Mouse (Mus musculus) CH12.LX (cell line): ENCODE measurements around the gene Ppp1r7. TPM values are rescaled to one million over a fixed set of nuclear protein-coding genes. Genes with fewer than 3 reads are reported as not detected.

Source experiments
- DNase-seq: peaks from one replicate; pipeline ENCODE4 v3.0.0-alpha.2; 2013; ENCODE audit errors: extremely low read depth
- H3K27ac ChIP-seq: 2 replicates; pipeline ENCODE4 v1.5.1; 2012; ENCODE audit warnings: low read depth, mild to moderate bottlenecking, control low read depth, moderate library complexity; ENCODE audit not compliant: insufficient read depth
- H3K27me3 ChIP-seq: replicated peaks from 2 replicates; pipeline ENCODE3; 2012; ENCODE audit warnings: inconsistent platforms
- H3K36me3 ChIP-seq, 2 experiments: replicated peaks in 1 of 2; 2 replicates each; pipeline versions ENCODE3 to v1.6.1; 2012; ENCODE audit warnings: inconsistent platforms in 1 of 2, low read length in 1 of 2, mild to moderate bottlenecking in 1 of 2, mixed read lengths in 1 of 2, moderate library complexity in 1 of 2; ENCODE audit not compliant: control insufficient read depth in 1 of 2, insufficient read depth in 1 of 2
- H3K4me1 ChIP-seq, 2 experiments: 2 replicates each; pipeline ENCODE4 v1.6.1; 2012; ENCODE audit warnings: inconsistent platforms in 1 of 2, moderate library complexity in 1 of 2; ENCODE audit not compliant: insufficient read depth in 2 of 2, control insufficient read depth in 1 of 2
- H3K4me2 ChIP-seq: 2 replicates; pipeline ENCODE4 v1.6.1; 2012; ENCODE audit warnings: low read depth, mild to moderate bottlenecking, control low read depth; ENCODE audit not compliant: poor library complexity, insufficient read depth, severe bottlenecking
- H3K4me3 ChIP-seq, 3 experiments: fragments of 150-350 bp in 1 of 3; sonication (generic) in 1 of 3; replicated peaks in 1 of 3; 2 replicates each; pipeline versions ENCODE3 to v1.5.1; 2011 to 2012; ENCODE audit warnings: low read depth in 2 of 3, low read length in 2 of 3, mild to moderate bottlenecking in 2 of 3, moderate library complexity in 2 of 3, control low read depth in 1 of 3, improper control_type of control experiment in 1 of 3, inconsistent platforms in 1 of 3, mixed read lengths in 1 of 3; ENCODE audit not compliant: poor library complexity in 1 of 3
- H3K79me2 ChIP-seq: replicated peaks from 2 replicates; pipeline ENCODE4 v1.6.1; 2012; ENCODE audit warnings: mild to moderate bottlenecking, moderate library complexity; ENCODE audit not compliant: control insufficient read depth, poor library complexity, insufficient read depth, severe bottlenecking; ENCODE audit errors: extremely low read depth
- H3K9ac ChIP-seq: 2 replicates; pipeline ENCODE4 v1.6.1; 2012; ENCODE audit warnings: low read depth, mild to moderate bottlenecking, control low read depth, moderate library complexity; ENCODE audit not compliant: insufficient read depth
- H3K9me3 ChIP-seq: replicated peaks from 2 replicates; pipeline ENCODE3; 2012; ENCODE audit warnings: low read length, inconsistent platforms, mixed read lengths
- CHD1 ChIP-seq: IDR thresholded peaks from 2 replicates; pipeline ENCODE4 v1.6.1; 2012; ENCODE audit warnings: low read depth, low read length, improper control_type of control experiment, inconsistent platforms
- CHD2 ChIP-seq: IDR thresholded peaks from 2 replicates; pipeline ENCODE4 v1.6.1; 2011; ENCODE audit warnings: low read length, improper control_type of control experiment
- ELF1 ChIP-seq: IDR thresholded peaks from 2 replicates; pipeline ENCODE4 v1.6.1; 2014; ENCODE audit warnings: low read depth, mild to moderate bottlenecking, inconsistent platforms, low read length, improper control_type of control experiment
- EP300 ChIP-seq: IDR thresholded peaks from 2 replicates; pipeline ENCODE4 v1.6.1; 2011; ENCODE audit warnings: low read length, improper control_type of control experiment
- JUN ChIP-seq: IDR thresholded peaks from 2 replicates; pipeline ENCODE4 v1.6.1; 2011; ENCODE audit warnings: low read depth, mild to moderate bottlenecking, low read length, improper control_type of control experiment, moderate library complexity; ENCODE audit not compliant: insufficient read depth
- MEF2A ChIP-seq: IDR thresholded peaks from 2 replicates; pipeline ENCODE4 v1.6.1; 2014; ENCODE audit warnings: low read depth, mild to moderate bottlenecking, inconsistent platforms, low read length, improper control_type of control experiment, borderline replicate concordance
- MXI1 ChIP-seq: IDR thresholded peaks from 2 replicates; pipeline ENCODE4 v1.6.1; 2011; ENCODE audit warnings: mild to moderate bottlenecking, low read depth, low read length, improper control_type of control experiment
- MYC ChIP-seq: IDR thresholded peaks from 2 replicates; pipeline ENCODE4 v1.6.1; 2011; ENCODE audit warnings: low read depth, mild to moderate bottlenecking, improper control_type of control experiment, low read length
- NELFE ChIP-seq: IDR thresholded peaks from 2 replicates; pipeline ENCODE4 v1.6.1; 2011; ENCODE audit warnings: low read depth, low read length, improper control_type of control experiment
- NRF1 ChIP-seq: IDR thresholded peaks from 2 replicates; pipeline ENCODE4 v1.6.1; 2014; ENCODE audit warnings: low read depth, mild to moderate bottlenecking, inconsistent platforms, low read length, improper control_type of control experiment, moderate library complexity
- POLR2AphosphoS2 ChIP-seq: IDR thresholded peaks from 2 replicates; pipeline ENCODE4 v1.6.1; 2011; ENCODE audit warnings: low read depth, low read length, improper control_type of control experiment
- RCOR1 ChIP-seq: conservative IDR thresholded peaks from 2 replicates; pipeline ENCODE4 v1.6.1; 2012; ENCODE audit warnings: low read depth, mild to moderate bottlenecking, inconsistent platforms, low read length, improper control_type of control experiment
- SIN3A ChIP-seq: IDR thresholded peaks from 2 replicates; pipeline ENCODE4 v1.6.1; 2012; ENCODE audit warnings: low read length, improper control_type of control experiment, inconsistent platforms
- TCF12 ChIP-seq: IDR thresholded peaks from 2 replicates; pipeline ENCODE4 v1.6.1; 2014; ENCODE audit warnings: low read depth, mild to moderate bottlenecking, inconsistent platforms, low read length, improper control_type of control experiment
- USF1 ChIP-seq: IDR thresholded peaks from 2 replicates; pipeline ENCODE4 v1.6.1; 2014; ENCODE audit warnings: low read depth, mild to moderate bottlenecking, inconsistent platforms, low read length, improper control_type of control experiment
- ZC3H11A ChIP-seq: IDR thresholded peaks from 2 replicates; pipeline ENCODE4 v1.6.1; 2012; ENCODE audit warnings: low read depth, mild to moderate bottlenecking, inconsistent platforms, low read length, improper control_type of control experiment
- ZNF384 ChIP-seq: IDR thresholded peaks from 2 replicates; pipeline ENCODE4 v1.6.1; 2012; ENCODE audit warnings: low read depth, low read length, improper control_type of control experiment, inconsistent platforms
- dilution Hi-C: fragments of 300-500 bp; cut with MboI; formaldehyde crosslinking; loops from 2 replicates; pipeline ENCODE4 v1.14.3; 2020; ENCODE audit warnings: low sequenced_read_pairs; ENCODE audit not compliant: extremely low pct_unique_long_range_greater_than_20kb, extremely low pct_ligation_motif_present
- in situ Hi-C: fragments of 300-500 bp; cut with MboI; formaldehyde crosslinking; loops from 3 replicates; pipeline ENCODE4 v1.14.3; 2019; ENCODE audit warnings: low sequenced_read_pairs, low pct_ligation_motif_present, low pct_unique_long_range_greater_than_20kb, mixed read lengths
- polyA plus RNA-seq: library from polyadenylated mRNA; unstranded; fragments of >175 nt; gene quantifications from 2 replicates; pipeline ENCODE4 v1.2.1, GENCODE M21; 2012; ENCODE audit warnings: low read depth; ENCODE audit not compliant: insufficient read length
- total RNA-seq, 2 experiments: library from RNA; depleted of rRNA; stranded (reverse); fragments of 300-350 nt in 1 of 2; fragments of >200 nt in 1 of 2; gene quantifications; 2 replicates each; pipeline ENCODE4 v1.2.3; 2012 to 2014

Ppp1r7 gene
- total and polyA plus RNA-seq, 3 experiments = 13.6 to 62.6 (median 17.3) TPM

DNA sequence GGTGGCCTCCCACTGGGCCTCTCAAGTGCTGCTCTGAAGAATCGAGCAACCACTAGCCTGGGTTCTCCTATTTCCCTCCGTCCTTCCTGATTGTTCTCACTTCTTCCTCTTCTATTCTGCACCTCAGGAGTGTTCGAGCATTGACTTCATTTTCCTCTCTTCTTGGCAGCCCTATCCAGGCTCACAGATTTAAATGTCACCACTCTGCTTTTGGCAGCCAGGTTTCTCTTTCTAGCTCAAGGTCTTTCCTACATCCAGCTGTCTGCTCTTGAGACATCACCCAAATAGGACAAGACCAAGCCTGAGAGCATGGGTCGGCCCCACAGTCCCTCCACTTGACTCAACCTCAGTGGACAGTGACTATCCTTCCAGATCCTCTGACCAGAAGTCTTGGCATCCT, 20.0 kb downstream of the Ppp1r7 start:
- Histone ChIP-seq H3K79me2 (no peaks in the 10 kb centered on the region), H3K4me2 (no peak overlapping the region), H3K27me3 (no peaks in the 10 kb centered on the region), H3K4me3 (no peak overlapping the region), H3K36me3 (peaks cover 64 to 92% of the 10 kb centered on the region in 2 experiments), H3K4me1 (peaks cover 0 to 5% of the 10 kb centered on the region in 2 experiments; a peak in 1 of 4 replicates), H3K9me3 (no peaks in the 10 kb centered on the region), H3K9ac (no peak overlapping the region), H3K27ac (no peak overlapping the region)
- no peak for DNase-seq
- in situ Hi-C loops (no loop called here), dilution Hi-C loops (no loop called here)
- TF ChIP-seq NRF1 = no peak

DNA sequence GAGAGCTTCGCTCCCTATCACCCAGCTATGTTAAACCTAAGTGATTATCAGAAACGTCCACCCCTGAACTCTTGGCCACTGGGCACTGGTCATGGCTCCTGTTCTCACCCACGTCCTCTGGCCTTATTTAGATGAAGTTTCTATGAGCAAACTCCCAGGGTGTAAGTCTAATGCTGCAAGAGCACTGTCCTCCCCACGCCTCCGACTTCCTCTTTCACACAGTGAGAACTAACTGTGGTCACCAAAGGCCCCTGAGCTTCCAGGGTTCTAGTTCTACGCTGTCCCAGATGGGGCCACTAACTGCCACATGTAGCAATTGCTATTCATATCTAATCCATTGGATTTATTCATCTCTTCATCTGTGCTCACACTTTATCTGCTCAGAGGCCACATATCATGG, 23.0 kb downstream of the Ppp1r7 start:
- H3K4me2 ChIP-seq = no peak overlapping the region
- H3K36me3 ChIP-seq = peaks cover 46 to 89% of the 10 kb centered on the region in 2 experiments
- DNase-seq = no peak
- H3K9me3 ChIP-seq = no peaks in the 10 kb centered on the region
- H3K4me1 ChIP-seq = peaks cover 0 to 5% of the 10 kb centered on the region in 2 experiments; a peak in 1 of 4 replicates
- TF ChIP-seq SIN3A (no peak), RCOR1 (no peak), MEF2A (no peak), MXI1 (no peak), TCF12 (no peak), CHD2 (no peak), ZC3H11A (no peak), ELF1 (no peak), USF1 (no peak), POLR2AphosphoS2 (no peak), ZNF384 (no peak), CHD1 (no peak), JUN (no peak), MYC (no peak), NELFE (no peak), EP300 (no peak)
- TF ChIP-seq, all 38 proteins: peak for 0
- H3K27me3 ChIP-seq = no peaks in the 10 kb centered on the region
- H3K27ac ChIP-seq = no peak overlapping the region
- H3K4me3 ChIP-seq = no peak overlapping the region
- H3K79me2 ChIP-seq = no peaks in the 10 kb centered on the region
- no peak overlapping the region for H3K9ac ChIP-seq
- in situ Hi-C loops (no loop called here), dilution Hi-C loops (no loop called here)
